Mouse (Mus musculus) olfactory bulb, adult 2 months (tissue): ENCODE data around the gene Tcp11l2.

Experiments used
- CTCF ChIP-seq: fragments of 200-500 bp; IDR thresholded peaks from 2 replicates; pipeline ENCODE4 v1.5.1; 2012; ENCODE audit warnings: low read depth, mild to moderate bottlenecking, low read length, moderate library complexity; ENCODE audit not compliant: insufficient read depth
- POLR2A ChIP-seq: fragments of 200-500 bp; IDR thresholded peaks from 2 replicates; pipeline ENCODE4 v1.6.1; 2012; ENCODE audit warnings: mild to moderate bottlenecking, low read depth, low read length, moderate library complexity; ENCODE audit not compliant: insufficient read depth

DNA sequence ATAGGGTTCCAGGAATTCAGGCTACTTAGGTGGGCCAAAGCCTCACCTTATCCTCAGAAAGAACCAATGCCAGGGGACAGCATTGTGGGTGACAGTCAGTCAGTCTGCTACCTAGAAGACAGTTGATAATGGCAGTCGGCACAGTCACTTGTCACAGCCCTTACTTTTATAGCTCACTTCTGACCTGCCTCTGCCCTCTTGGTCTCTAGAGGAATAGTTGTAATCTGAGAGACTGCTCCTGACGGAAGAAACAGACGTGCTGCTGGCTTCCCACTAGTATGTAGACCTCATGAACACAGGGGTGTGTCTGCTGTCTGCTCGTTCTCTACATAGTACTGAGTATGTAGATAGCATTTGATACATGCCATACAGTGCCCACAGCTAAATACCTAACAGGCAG is 33.9 kb downstream of the Tcp11l2 start:
- TF ChIP-seq CTCF = no peak
- no peak for TF ChIP-seq POLR2A
